ENCODE assay signal across 8 mouse cellular contexts in the genomic region with DNA sequence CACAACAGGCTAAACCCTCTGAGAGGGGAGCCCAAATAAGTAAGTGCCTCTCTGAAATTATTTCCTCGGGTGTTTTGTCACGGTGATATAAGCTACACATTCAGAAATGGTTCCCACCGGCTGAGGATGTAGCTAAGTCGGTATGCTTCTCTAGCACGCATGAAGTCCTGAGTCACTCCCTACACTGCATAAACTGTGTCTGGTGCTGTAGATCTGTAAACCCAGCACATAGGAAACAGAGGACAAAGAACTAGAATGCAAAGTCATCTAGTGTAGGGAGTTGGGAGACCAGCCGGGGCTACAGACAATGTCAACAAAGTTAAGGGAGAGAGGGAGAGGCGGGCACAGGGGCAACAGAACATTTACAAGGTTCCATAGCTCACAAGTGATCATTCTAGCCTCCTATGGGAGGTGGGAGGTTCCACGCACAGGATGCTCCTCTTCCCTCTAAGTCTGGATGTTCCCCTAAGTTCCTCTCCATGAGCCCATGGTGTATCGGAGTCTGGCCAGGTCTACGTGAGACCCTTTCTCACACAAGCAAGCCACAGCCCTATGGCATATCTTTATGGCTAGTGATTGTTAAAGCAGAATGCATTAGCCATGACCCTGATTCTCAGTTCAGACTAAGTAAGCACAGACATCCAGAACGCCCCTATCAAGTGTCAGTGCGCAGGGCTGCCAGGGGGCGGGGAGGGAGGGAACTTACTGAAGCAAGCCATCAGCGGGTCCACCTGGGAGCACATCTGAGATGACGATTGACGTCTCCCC.
DNase-seq lines count a peak whose midpoint lies in the region; ATAC-seq and TF ChIP-seq lines count a peak whose summit lies in the region.

No protein-coding gene starts in this region.

- WGBS in heart, postnatal 0 days = 75% methylated on average over 16 of the region's 16 CpGs
- 86% methylated on average over 16 of the region's 16 CpGs for WGBS in midbrain, embryonic 10.5 days

- H3K4me1 ChIP-seq in heart, postnatal 0 days (ENCODE audit: control insufficient read depth, insufficient read depth) = no peaks in the 10 kb centered on the region
- peaks cover 9% of the 10 kb centered on the region; the same call in 1 of the 2 replicates for H3K4me1 ChIP-seq in midbrain, embryonic 10.5 days

- TF ChIP-seq EP300 in heart, postnatal 0 days (IDR thresholded peaks at IDR 0.05; ENCODE audit: low read depth) = no peak

- H3K4me3 ChIP-seq in heart, postnatal 0 days (ENCODE audit: low read depth, low read length) = peak overlapping the region; percentile 32
- no peak overlapping the region; the same call in 1 of the 2 replicates for H3K4me3 ChIP-seq in midbrain, embryonic 10.5 days

- no peaks in the 10 kb centered on the region for H3K27me3 ChIP-seq in heart, postnatal 0 days (ENCODE audit: control insufficient read depth, insufficient read depth, low read length)
- H3K27me3 ChIP-seq in midbrain, embryonic 10.5 days (ENCODE audit: low read depth, poor library complexity, severe bottlenecking) = no peaks in the 10 kb centered on the region

- DNase-seq in gastrocnemius, adult 18-20 months (ENCODE audit: low spot score) = peak; percentile 38
- DNase-seq in gastrocnemius, postnatal 4 days (ENCODE audit: low spot score in 2 of 2) = no peak
- DNase-seq in heart, postnatal 0 days (ENCODE audit: low spot score) = no peak
- no peak for DNase-seq in midbrain, embryonic 10.5 days (ENCODE audit: low spot score)
- no peak for DNase-seq in left cerebral cortex, adult 11 months (ENCODE audit: low spot score)
- no peak for DNase-seq in thymus, postnatal 25 days
- DNase-seq in left cerebral cortex, postnatal 10 days (ENCODE audit: extremely low spot score in 1 of 2, low spot score in 2 of 2) = no peak

- no peak overlapping the region for H3K9ac ChIP-seq in heart, postnatal 0 days (replicated peaks; ENCODE audit: low read depth, low read length)

- H3K27ac ChIP-seq in heart, postnatal 0 days (ENCODE audit: low read depth) = no peak overlapping the region
- H3K27ac ChIP-seq in midbrain, embryonic 10.5 days (replicated peaks) = 0 out of 2 replicates have a peak overlapping the region, but pooled peaks have one; percentile 29

- 0 out of 2 replicates have a peak, but pooled peaks have one; percentile 39 for ATAC-seq in common myeloid progenitor, adult 5-6 weeks (replicated peaks; ENCODE audit: low read depth, poor library complexity, severe bottlenecking)
- ATAC-seq in heart, postnatal 0 days (ENCODE audit: insufficient read depth, low read depth) = no peak

- no peak for TF ChIP-seq CTCF in heart, postnatal 0 days (IDR thresholded peaks at IDR 0.05; ENCODE audit: low read depth)

- no peaks in the 10 kb centered on the region for H3K9me3 ChIP-seq in heart, postnatal 0 days (replicated peaks; ENCODE audit: control insufficient read depth, low read length)
- peaks cover 5% of the 10 kb centered on the region; the same call in 1 of the 2 replicates for H3K9me3 ChIP-seq in midbrain, embryonic 10.5 days (replicated peaks)

- intact Hi-C loops in left cerebral cortex, postnatal 10 days (cut with DNase I) = no loop called here

- H3K36me3 ChIP-seq in heart, postnatal 0 days (replicated peaks; ENCODE audit: control insufficient read depth, insufficient read depth, low read length) = peaks cover 41% of the 10 kb centered on the region
- peaks cover 73% of the 10 kb centered on the region for H3K36me3 ChIP-seq in midbrain, embryonic 10.5 days

- H3K4me2 ChIP-seq in heart, postnatal 0 days (ENCODE audit: low read depth, low read length) = peak overlapping the region; percentile 58
